Mouse (Mus musculus) cerebellum, postnatal 25 days (tissue): Measurements from ENCODE around the gene Gpbp1l1.

Experiments used
- DNase-seq, 2 experiments: peaks; one replicate each; pipeline ENCODE4 v3.0.0; 2021; ENCODE audit warnings: mixed read lengths in 2 of 2

The Gpbp1l1 gene

GRCm38 (mm10) chr4:116638821-116639220 is 81.4 kb downstream of the Gpbp1l1 start:
- DNase-seq, result no peak

GRCm38 (mm10) chr4:116642071-116642470 is 84.6 kb downstream of the Gpbp1l1 start:
- DNase-seq, result no peak
